Mouse (Mus musculus) heart, postnatal 0 days (tissue): ENCODE data around the gene Helz.

Source experiments
- CTCF ChIP-seq: IDR thresholded peaks from 2 replicates; pipeline ENCODE4 v1.5.1; 2016; ENCODE audit warnings: antibody characterized with exemption, control low read depth, low read depth
- EP300 ChIP-seq: IDR thresholded peaks from 2 replicates; pipeline ENCODE4 v1.6.1; 2016; ENCODE audit warnings: antibody characterized with exemption, low read depth

DNA sequence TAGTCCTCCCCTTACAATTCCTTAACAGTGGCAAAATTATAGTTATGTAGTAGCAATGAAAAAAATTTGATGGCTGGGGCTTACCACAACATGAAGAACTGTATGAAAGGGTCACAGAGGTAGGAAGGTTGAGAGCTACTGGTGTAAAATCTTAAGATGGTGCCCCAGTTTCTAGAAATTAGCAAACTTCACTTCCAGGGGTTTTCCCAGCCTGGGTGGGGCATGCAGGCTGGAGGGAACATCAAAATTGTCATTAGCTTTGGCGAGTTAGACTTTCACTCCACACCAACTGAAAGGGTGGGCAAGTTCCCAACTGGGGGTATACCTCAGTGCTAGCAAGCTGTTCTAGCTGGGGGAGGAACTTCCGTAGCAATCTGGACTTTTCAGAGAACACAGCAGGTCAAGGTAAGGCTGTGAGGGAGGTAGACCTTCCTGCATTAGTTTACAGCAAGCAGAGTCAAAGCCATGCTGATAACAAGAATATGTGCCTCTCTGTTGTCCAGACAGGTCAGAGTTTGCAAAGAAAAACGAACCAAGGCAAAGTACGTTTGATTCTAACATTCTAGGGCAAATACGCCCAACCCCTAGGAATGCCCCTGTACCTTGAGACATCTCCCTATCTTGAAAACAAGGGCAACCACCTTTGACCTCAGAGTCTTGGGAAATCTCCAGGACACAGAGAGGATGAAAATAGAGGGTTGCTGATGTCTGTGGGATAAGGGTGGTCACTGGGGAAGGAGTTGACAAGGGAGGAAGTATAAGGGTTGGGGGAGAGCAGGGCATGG, 28.9 kb upstream of the Helz start:
- TF ChIP-seq CTCF (no peak), EP300 (no peak)
